In genomic region chr1:182340281-182340680, GRCm38 (mm10) we compare ENCODE assay signal across 8 mouse cellular contexts. TPM values are rescaled to one million over a fixed set of nuclear protein-coding genes. Genes with fewer than 3 reads are reported as not detected.
DNase-seq lines count a peak whose midpoint lies in the region; ATAC-seq and TF ChIP-seq lines count a peak whose summit lies in the region.

No protein-coding gene starts in this region.

- 23% methylated on average over 7 of the region's 7 CpGs for WGBS in lung, embryonic 14.5 days
- WGBS in embryonic facial prominence, embryonic 12.5 days = 30% methylated on average over 7 of the region's 7 CpGs
- WGBS in intestine, embryonic 15.5 days = 33% methylated on average over 7 of the region's 7 CpGs
- WGBS in neural tube, embryonic 13.5 days = 28% methylated on average over 7 of the region's 7 CpGs

- no peaks in the 10 kb centered on the region for H3K27me3 ChIP-seq in lung, embryonic 14.5 days (ENCODE audit: insufficient read depth, low read length)
- H3K27me3 ChIP-seq in embryonic facial prominence, embryonic 12.5 days = no peaks in the 10 kb centered on the region
- H3K27me3 ChIP-seq in intestine, embryonic 15.5 days (replicated peaks) = no peaks in the 10 kb centered on the region
- H3K27me3 ChIP-seq in neural tube, embryonic 13.5 days = no peaks in the 10 kb centered on the region

- ATAC-seq in lung, embryonic 14.5 days (ENCODE audit: insufficient read depth) = no peak
- no peak for ATAC-seq in embryonic facial prominence, embryonic 12.5 days (ENCODE audit: insufficient number of reproducible peaks, insufficient read depth, low FRiP score, low TSS enrichment)
- no peak for ATAC-seq in intestine, embryonic 15.5 days
- no peak for ATAC-seq in neural tube, embryonic 13.5 days (ENCODE audit: low read depth)

- no peaks in the 10 kb centered on the region for H3K9me3 ChIP-seq in lung, embryonic 14.5 days (ENCODE audit: low read depth, low read length)
- no peaks in the 10 kb centered on the region for H3K9me3 ChIP-seq in embryonic facial prominence, embryonic 12.5 days
- no peaks in the 10 kb centered on the region for H3K9me3 ChIP-seq in intestine, embryonic 15.5 days
- no peaks in the 10 kb centered on the region for H3K9me3 ChIP-seq in neural tube, embryonic 13.5 days

- H3K27ac ChIP-seq in lung, embryonic 14.5 days (ENCODE audit: low read depth) = no peak overlapping the region
- H3K27ac ChIP-seq in embryonic facial prominence, embryonic 12.5 days = no peak overlapping the region
- H3K27ac ChIP-seq in intestine, embryonic 15.5 days = no peak overlapping the region
- no peak overlapping the region; the same call in 1 of the 2 replicates for H3K27ac ChIP-seq in neural tube, embryonic 13.5 days (replicated peaks)

- no peaks in the 10 kb centered on the region for H3K36me3 ChIP-seq in lung, embryonic 14.5 days (ENCODE audit: insufficient read depth)
- H3K36me3 ChIP-seq in embryonic facial prominence, embryonic 12.5 days = peaks cover 7% of the 10 kb centered on the region; the same call in 1 of the 2 replicates
- no peaks in the 10 kb centered on the region for H3K36me3 ChIP-seq in intestine, embryonic 15.5 days
- peaks cover 5% of the 10 kb centered on the region; the same call in 1 of the 2 replicates for H3K36me3 ChIP-seq in neural tube, embryonic 13.5 days

- peak overlapping the region; percentile 98 for H3K9ac ChIP-seq in lung, embryonic 14.5 days
- peak overlapping the region; percentile 94 for H3K9ac ChIP-seq in embryonic facial prominence, embryonic 12.5 days
- no peak overlapping the region for H3K9ac ChIP-seq in intestine, embryonic 15.5 days
- peak overlapping the region; percentile 99 for H3K9ac ChIP-seq in neural tube, embryonic 13.5 days

- DNase-seq in lung, embryonic 14.5 days = no peak
- DNase-seq in lung, postnatal 4 days = no peak
- no peak for DNase-seq in ovary, postnatal 10 days (ENCODE audit: low spot score)
- no peak for DNase-seq in urinary bladder, postnatal 25 days (ENCODE audit: low spot score)
- DNase-seq in testis, postnatal 10 days (ENCODE audit: low spot score) = no peak

- H3K4me2 ChIP-seq in lung, embryonic 14.5 days = peak overlapping the region; percentile 85
- peak overlapping the region; percentile 87 for H3K4me2 ChIP-seq in embryonic facial prominence, embryonic 12.5 days (replicated peaks)
- peak overlapping the region; percentile 77 for H3K4me2 ChIP-seq in intestine, embryonic 15.5 days (replicated peaks)
- H3K4me2 ChIP-seq in neural tube, embryonic 13.5 days = peak overlapping the region; percentile 76

- H3K4me1 ChIP-seq in lung, embryonic 14.5 days (ENCODE audit: insufficient read depth) = peaks cover 13% of the 10 kb centered on the region
- peaks cover 16% of the 10 kb centered on the region; the same call in 1 of the 2 replicates for H3K4me1 ChIP-seq in embryonic facial prominence, embryonic 12.5 days
- H3K4me1 ChIP-seq in intestine, embryonic 15.5 days (replicated peaks) = 0 out of 2 replicates have a peak, but pooled peaks cover 3% of the 10 kb centered on the region
- peaks cover 42% of the 10 kb centered on the region for H3K4me1 ChIP-seq in neural tube, embryonic 13.5 days (replicated peaks)

- no peak for TF ChIP-seq CTCF in lung, embryonic 14.5 days (IDR thresholded peaks at IDR 0.05; ENCODE audit: low read depth)

- peak overlapping the region; percentile 99 for H3K4me3 ChIP-seq in lung, embryonic 14.5 days (ENCODE audit: low read depth, low read length)
- peak overlapping the region; percentile 79 for H3K4me3 ChIP-seq in embryonic facial prominence, embryonic 12.5 days
- peak overlapping the region; percentile 95 for H3K4me3 ChIP-seq in intestine, embryonic 15.5 days (replicated peaks)
- H3K4me3 ChIP-seq in neural tube, embryonic 13.5 days = peak overlapping the region; percentile 100

RNA-seq across cellular contexts. Expression of gene Fbxo28, which starts 1.1 kb away (rescaled TPM):
- polyA plus RNA-seq in lung, embryonic 14.5 days (2014; fragmentation: Nextera tagmentation; extraction: Ambion mirVana) = 23.1 and 27.2 TPM in 2 replicates
- polyA plus RNA-seq in embryonic facial prominence, embryonic 12.5 days (2016; fragmentation: Nextera tagmentation; extraction: Ambion mirVana) = 26.1 and 26.6 TPM in 2 replicates
- polyA plus RNA-seq in intestine, embryonic 15.5 days (2015; fragmentation: Nextera tagmentation; extraction: Ambion mirVana) = 13.3 and 13.4 TPM in 2 replicates
- polyA plus RNA-seq in neural tube, embryonic 13.5 days (2015; fragmentation: Nextera tagmentation; extraction: Ambion mirVana) = 27.2 and 28.1 TPM in 2 replicates

RNA-seq across cellular contexts. Expression of gene Degs1, which starts 57.7 kb away (rescaled TPM):
- polyA plus RNA-seq in lung, embryonic 14.5 days (2014; fragmentation: Nextera tagmentation; extraction: Ambion mirVana) = 131 and 141 TPM in 2 replicates
- polyA plus RNA-seq in embryonic facial prominence, embryonic 12.5 days (2016; fragmentation: Nextera tagmentation; extraction: Ambion mirVana) = 83.9 and 87.7 TPM in 2 replicates
- polyA plus RNA-seq in intestine, embryonic 15.5 days (2015; fragmentation: Nextera tagmentation; extraction: Ambion mirVana) = 120 and 131 TPM in 2 replicates
- polyA plus RNA-seq in neural tube, embryonic 13.5 days (2015; fragmentation: Nextera tagmentation; extraction: Ambion mirVana) = 80.5 and 82.9 TPM in 2 replicates
